Mouse (Mus musculus): ENCODE results near the gene Iqschfp. TPM values are rescaled to one million over a fixed set of nuclear protein-coding genes. Genes with fewer than 3 reads are reported as not detected.

Iqschfp gene
- polyA plus RNA-seq, 1 experiment, result not detected

- Histone ChIP-seq H3K4me3 (ENCODE audit: insufficient read depth, low read depth, low read length) (no peak overlapping the region), H3K27ac (ENCODE audit: insufficient read depth, low read depth, low read length) (no peak overlapping the region), H3K4me1 (ENCODE audit: control insufficient read depth, insufficient read depth, low read length) (no peaks in the 10 kb centered on the region)
- 93% methylated on average over 3 of the region's 3 CpGs for WGBS
- TF ChIP-seq POLR2A (IDR thresholded peaks at IDR 0.05; ENCODE audit: insufficient read depth, low read depth, low read length) (no peak), CTCF (IDR thresholded peaks at IDR 0.05; ENCODE audit: insufficient read depth, low read depth, low read length) (no peak)
Measured at GRCm38 (mm10) chr3:68353492-68353891, 461.5 kb downstream of the Iqschfp start.

GRCm38 (mm10) chr3:68356516-68356915 lies 464.5 kb downstream of the Iqschfp start:
- TF ChIP-seq CTCF (IDR thresholded peaks at IDR 0.05; ENCODE audit: insufficient read depth, low read depth, low read length), result no peak
- no peak for TF ChIP-seq POLR2A (IDR thresholded peaks at IDR 0.05; ENCODE audit: insufficient read depth, low read depth, low read length)
- Histone ChIP-seq H3K4me3 (ENCODE audit: insufficient read depth, low read depth, low read length) (no peak overlapping the region), H3K27ac (ENCODE audit: insufficient read depth, low read depth, low read length) (no peak overlapping the region), H3K4me1 (ENCODE audit: control insufficient read depth, insufficient read depth, low read length) (no peaks in the 10 kb centered on the region)
- WGBS, result 79% methylated on average over 2 of the region's 2 CpGs

GRCm38 (mm10) chr3:68368029-68368428 lies 476.0 kb downstream of the Iqschfp start:
- no peak for TF ChIP-seq CTCF (IDR thresholded peaks at IDR 0.05; ENCODE audit: insufficient read depth, low read depth, low read length)
- no peak for TF ChIP-seq POLR2A (IDR thresholded peaks at IDR 0.05; ENCODE audit: insufficient read depth, low read depth, low read length)
- no peak overlapping the region for H3K27ac ChIP-seq (ENCODE audit: insufficient read depth, low read depth, low read length)

DNA sequence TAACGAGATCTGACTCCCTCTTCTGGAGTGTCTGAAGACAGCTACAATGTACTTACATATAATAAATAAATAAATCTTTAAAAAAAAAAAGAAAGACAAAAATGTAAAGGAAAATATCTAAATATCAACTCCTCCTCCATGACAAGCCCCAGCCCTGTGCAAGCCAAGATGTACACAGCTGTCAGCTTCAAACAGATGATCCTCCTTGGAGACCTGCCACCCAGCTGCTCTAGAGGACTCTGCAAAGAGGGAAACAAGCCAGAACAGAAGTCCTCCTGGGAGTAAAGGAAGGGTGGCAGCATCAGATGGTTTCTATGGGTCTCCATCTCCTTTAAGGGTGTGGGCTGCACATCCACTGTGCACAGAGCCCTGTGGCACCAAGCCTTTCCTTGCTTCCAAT lies 480.9 kb downstream of the Iqschfp start:
- 100% methylated on average over 1 of the region's 1 CpGs for WGBS

More at GRCm38 (mm10) chr3:68368029-68368428, 476.0 kb downstream of the Iqschfp start:
- H3K4me1 ChIP-seq (ENCODE audit: control insufficient read depth, insufficient read depth, low read length), result no peaks in the 10 kb centered on the region
- no peak overlapping the region for H3K4me3 ChIP-seq (ENCODE audit: insufficient read depth, low read depth, low read length)

DNA sequence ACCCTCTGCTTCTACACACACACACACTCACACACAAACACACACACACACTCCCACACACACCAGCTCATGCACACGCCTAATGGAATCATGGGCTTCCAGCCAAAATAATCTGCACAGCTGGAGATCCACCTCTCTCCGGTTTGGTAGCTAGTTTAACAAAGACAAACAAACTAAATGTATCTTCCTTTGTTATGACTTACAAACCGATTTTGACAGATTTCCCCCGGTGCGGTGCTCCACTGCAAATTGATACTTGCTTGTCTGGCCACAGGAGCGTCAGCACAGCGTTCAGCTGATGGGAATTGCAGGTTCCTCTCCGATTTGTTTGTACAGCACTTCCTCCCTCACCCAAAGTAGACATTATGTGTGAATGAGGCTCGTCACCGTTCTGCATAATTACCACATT lies 483.1 kb downstream of the Iqschfp start:
- TF ChIP-seq POLR2A (IDR thresholded peaks at IDR 0.05; ENCODE audit: insufficient read depth, low read depth, low read length), result no peak
- TF ChIP-seq CTCF (IDR thresholded peaks at IDR 0.05; ENCODE audit: insufficient read depth, low read depth, low read length), result no peak
- peaks cover 7% of the 10 kb centered on the region; the same call in 1 of the 2 replicates for H3K4me1 ChIP-seq (ENCODE audit: control insufficient read depth, insufficient read depth, low read length)
- no peak overlapping the region for H3K27ac ChIP-seq (ENCODE audit: insufficient read depth, low read depth, low read length)
- 15% methylated on average over 10 of the region's 10 CpGs for WGBS
- H3K4me3 ChIP-seq (ENCODE audit: insufficient read depth, low read depth, low read length), result no peak overlapping the region

More for the DNA sequence above, 480.9 kb downstream of the Iqschfp start:
- Histone ChIP-seq H3K4me1 (ENCODE audit: control insufficient read depth, insufficient read depth, low read length) (peaks cover 7% of the 10 kb centered on the region; the same call in 1 of the 2 replicates), H3K4me3 (ENCODE audit: insufficient read depth, low read depth, low read length) (no peak overlapping the region), H3K27ac (ENCODE audit: insufficient read depth, low read depth, low read length) (no peak overlapping the region)
- no peak for TF ChIP-seq CTCF (IDR thresholded peaks at IDR 0.05; ENCODE audit: insufficient read depth, low read depth, low read length)

DNA sequence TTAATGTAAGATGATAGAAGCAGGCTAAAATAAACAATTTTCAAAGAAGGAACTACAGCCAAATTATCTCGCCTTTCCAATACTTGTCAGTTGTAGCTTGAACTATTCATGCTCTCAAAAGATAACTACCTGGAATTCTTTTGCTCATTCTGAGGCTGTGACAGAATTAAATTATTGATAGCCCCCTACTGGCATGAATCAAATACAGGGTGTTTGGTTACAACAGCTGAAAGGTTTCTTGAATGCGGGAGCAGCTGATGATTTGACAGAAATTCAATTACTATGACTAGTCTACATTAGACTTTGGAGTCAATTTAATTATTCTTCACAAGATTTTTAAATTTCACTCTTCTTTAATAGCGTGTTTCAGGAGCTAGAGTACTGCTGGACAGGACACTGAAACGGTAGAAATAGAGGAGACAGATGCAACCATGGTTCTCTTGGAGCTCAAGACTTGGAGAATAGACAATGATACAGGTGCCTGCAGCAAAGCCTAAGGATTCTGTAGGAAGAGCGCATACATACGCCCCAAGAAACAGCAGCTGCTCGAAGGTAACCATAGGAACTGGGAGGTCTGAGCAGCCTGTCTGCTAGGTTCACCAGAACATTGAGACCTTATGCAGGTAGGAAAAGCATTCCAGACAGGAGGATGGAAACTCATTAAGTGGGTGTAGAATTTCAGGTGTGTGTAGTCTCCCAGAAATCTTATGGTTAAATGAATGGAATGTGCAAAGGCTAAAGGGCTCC lies 485.6 kb downstream of the Iqschfp start:
- Histone ChIP-seq H3K4me3 (ENCODE audit: insufficient read depth, low read depth, low read length) (no peak overlapping the region), H3K27ac (ENCODE audit: insufficient read depth, low read depth, low read length) (no peak overlapping the region), H3K4me1 (ENCODE audit: control insufficient read depth, insufficient read depth, low read length) (peaks cover 7% of the 10 kb centered on the region; the same call in 1 of the 2 replicates)
- WGBS, result 85% methylated on average over 7 of the region's 7 CpGs
- no peak for TF ChIP-seq CTCF (IDR thresholded peaks at IDR 0.05; ENCODE audit: insufficient read depth, low read depth, low read length)
- no peak for TF ChIP-seq POLR2A (IDR thresholded peaks at IDR 0.05; ENCODE audit: insufficient read depth, low read depth, low read length)

- WGBS, result 91% methylated on average over 2 of the region's 2 CpGs
- peaks cover 7% of the 10 kb centered on the region; the same call in 1 of the 2 replicates for H3K4me1 ChIP-seq (ENCODE audit: control insufficient read depth, insufficient read depth, low read length)
- H3K27ac ChIP-seq (ENCODE audit: insufficient read depth, low read depth, low read length), result no peak overlapping the region
- no peak for TF ChIP-seq POLR2A (IDR thresholded peaks at IDR 0.05; ENCODE audit: insufficient read depth, low read depth, low read length)
- TF ChIP-seq CTCF (IDR thresholded peaks at IDR 0.05; ENCODE audit: insufficient read depth, low read depth, low read length), result no peak
- no peak overlapping the region for H3K4me3 ChIP-seq (ENCODE audit: insufficient read depth, low read depth, low read length)
Measured at GRCm38 (mm10) chr3:68378799-68379198, 486.8 kb downstream of the Iqschfp start.

DNA sequence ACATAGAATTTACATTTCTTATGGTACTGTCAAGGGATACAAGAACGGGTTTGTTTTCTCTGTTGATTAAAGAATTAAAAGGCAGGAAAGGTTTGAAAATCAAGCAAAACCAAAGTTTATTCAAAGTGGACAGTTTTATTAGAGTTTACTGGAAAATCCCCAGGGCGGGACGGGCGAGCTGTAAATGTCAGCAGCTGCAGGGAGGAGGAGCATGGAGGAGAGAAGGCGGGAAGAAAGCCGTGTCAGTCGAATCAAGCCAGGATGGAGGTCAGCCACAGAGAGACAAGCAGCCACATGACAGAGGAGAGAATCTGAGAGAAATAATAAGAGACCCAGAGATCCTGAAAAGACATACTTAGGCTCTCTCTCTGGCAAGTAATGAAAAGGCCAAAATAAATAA lies 487.2 kb downstream of the Iqschfp start:
- TF ChIP-seq CTCF (IDR thresholded peaks at IDR 0.05; ENCODE audit: insufficient read depth, low read depth, low read length), result no peak
- 64% methylated on average over 7 of the region's 7 CpGs for WGBS
- Histone ChIP-seq H3K4me3 (ENCODE audit: insufficient read depth, low read depth, low read length) (no peak overlapping the region), H3K4me1 (ENCODE audit: control insufficient read depth, insufficient read depth, low read length) (peaks cover 7% of the 10 kb centered on the region; the same call in 1 of the 2 replicates), H3K27ac (ENCODE audit: insufficient read depth, low read depth, low read length) (no peak overlapping the region)

DNA sequence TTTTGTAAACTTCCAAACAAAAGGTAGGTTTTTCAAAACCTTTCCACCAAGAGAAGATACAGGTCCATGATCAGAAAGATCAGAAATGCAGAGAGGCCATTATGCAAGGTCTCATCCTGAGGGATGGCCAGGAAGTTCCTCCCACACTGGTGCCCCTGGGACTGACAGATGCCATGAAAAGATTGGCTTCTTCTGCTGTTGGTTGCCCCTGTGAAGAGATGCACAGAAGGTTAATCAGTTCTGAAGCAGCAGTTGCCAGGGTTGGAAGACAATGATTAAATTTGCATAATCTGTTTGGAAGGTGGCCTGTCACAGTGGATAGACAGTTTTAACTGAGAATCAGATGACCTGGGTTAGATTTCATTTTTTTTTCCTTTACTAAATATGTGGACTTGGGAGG lies 491.6 kb downstream of the Iqschfp start:
- H3K4me3 ChIP-seq (ENCODE audit: insufficient read depth, low read depth, low read length), result no peak overlapping the region
- TF ChIP-seq POLR2A (IDR thresholded peaks at IDR 0.05; ENCODE audit: insufficient read depth, low read depth, low read length) (no peak), CTCF (IDR thresholded peaks at IDR 0.05; ENCODE audit: insufficient read depth, low read depth, low read length) (no peak)
- H3K4me1 ChIP-seq (ENCODE audit: control insufficient read depth, insufficient read depth, low read length), result no peaks in the 10 kb centered on the region
- no peak overlapping the region for H3K27ac ChIP-seq (ENCODE audit: insufficient read depth, low read depth, low read length)
